Mouse (Mus musculus): ENCODE data around the gene Olfm2.

- TF ChIP-seq MYOG (IDR thresholded peaks at IDR 0.05; ENCODE audit: control insufficient read depth, extremely low read depth, insufficient read length) (no peak), CTCF (IDR thresholded peaks at IDR 0.05; ENCODE audit: control insufficient read depth, insufficient read depth, insufficient read length) (no peak), USF1 (IDR thresholded peaks at IDR 0.05; ENCODE audit: low read depth) (no peak)
Observed at GRCm38 (mm10) chr9:20738251-20738999, 7.7 kb downstream of the Olfm2 start.

Data from C2C12 (cell line).